Mouse (Mus musculus): ENCODE measurements around the gene Gpc6.

GRCm38 (mm10) chr14:116947461-116947860, 22.3 kb downstream of the Gpc6 start:
- TF ChIP-seq POLR2A (IDR thresholded peaks at IDR 0.05; ENCODE audit: extremely low read depth, insufficient read depth, low read length) (no peak), CTCF (IDR thresholded peaks at IDR 0.05; ENCODE audit: extremely low read depth, insufficient read depth, low read length) (no peak)

Data from cortical plate, adult 2 months (tissue).